Mouse (Mus musculus): ENCODE measurements around the gene Defb26. TPM values are rescaled to one million over a fixed set of nuclear protein-coding genes. Genes with fewer than 3 reads are reported as not detected.

Gene Defb26
- 0.27 TPM in 1 of 2 replicates, not detected in the other for polyA plus RNA-seq (2015; fragmentation: Nextera tagmentation; extraction: Ambion mirVana)

DNA sequence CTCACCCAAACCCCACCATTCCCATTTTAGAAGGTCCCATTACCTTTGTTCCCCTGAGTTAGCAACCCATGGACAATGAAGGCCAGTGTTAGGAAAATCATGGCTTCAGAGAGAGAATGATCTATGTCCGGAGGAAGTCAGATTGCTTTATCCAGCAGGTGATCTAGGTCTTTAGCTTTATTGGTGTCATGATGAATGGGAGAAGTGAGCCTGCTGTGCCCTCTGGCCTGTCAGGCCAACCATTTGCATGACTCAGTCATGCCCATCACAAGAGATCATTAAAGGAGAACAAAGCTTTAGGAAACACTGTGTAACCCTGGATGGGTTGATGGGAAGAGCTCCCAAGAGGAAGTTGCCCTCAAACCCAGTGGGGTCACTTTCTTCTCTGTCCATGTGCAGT lies at the start of gene Defb26:
Defb26 (minus strand) TSS at position 101 of the 400 bp plus-strand sequence.
- no peak for DNase-seq (ENCODE audit: low spot score)
- Histone ChIP-seq H3K4me1 (replicated peaks; ENCODE audit: insufficient read depth, low read length) (no peaks in the 10 kb centered on the region), H3K36me3 (ENCODE audit: insufficient read depth, low read length) (no peaks in the 10 kb centered on the region), H3K9ac (ENCODE audit: low read depth, low read length) (no peak within 1 kb of the TSS), H3K4me2 (ENCODE audit: low read length) (no peak within 1 kb of the TSS), H3K9me3 (replicated peaks; ENCODE audit: low read length) (no peaks in the 10 kb centered on the region), H3K27ac (no peak within 1 kb of the TSS), H3K4me3 (replicated peaks; ENCODE audit: low read depth, low read length) (no peak within 1 kb of the TSS), H3K27me3 (ENCODE audit: insufficient read depth, low read length) (no peaks in the 10 kb centered on the region)
- ATAC-seq (replicated peaks; ENCODE audit: low FRiP score, low read depth): no peak
- no peak for TF ChIP-seq CTCF (IDR thresholded peaks at IDR 0.05; ENCODE audit: low read depth)
- WGBS: 70% methylated on average over 1 of the region's 1 CpGs

- Histone ChIP-seq H3K4me1 (replicated peaks; ENCODE audit: insufficient read depth, low read length) (peaks cover 5% of the 10 kb centered on the region; the same call in 1 of the 2 replicates), H3K9ac (ENCODE audit: low read depth, low read length) (no peak overlapping the region), H3K27ac (no peak overlapping the region), H3K4me2 (ENCODE audit: low read length) (no peak overlapping the region), H3K27me3 (ENCODE audit: insufficient read depth, low read length) (no peaks in the 10 kb centered on the region), H3K9me3 (replicated peaks; ENCODE audit: low read length) (no peaks in the 10 kb centered on the region), H3K4me3 (replicated peaks; ENCODE audit: low read depth, low read length) (no peak overlapping the region), H3K36me3 (ENCODE audit: insufficient read depth, low read length) (no peaks in the 10 kb centered on the region)
- no peak for TF ChIP-seq CTCF (IDR thresholded peaks at IDR 0.05; ENCODE audit: low read depth)
- DNase-seq (ENCODE audit: low spot score): no peak
- ATAC-seq (replicated peaks; ENCODE audit: low FRiP score, low read depth): no peak
- WGBS: 88% methylated on average over 7 of the region's 7 CpGs
Observed at GRCm38 (mm10) chr2:152556655-152557054, 45.2 kb upstream of the Defb26 start.

GRCm38 (mm10) chr2:152553774-152554423 lies 42.4 kb upstream of the Defb26 start:
- Histone ChIP-seq H3K9ac (ENCODE audit: low read depth, low read length) (no peak overlapping the region), H3K27ac (peak overlapping the region; percentile 63), H3K4me2 (ENCODE audit: low read length) (peak overlapping the region; percentile 30), H3K36me3 (ENCODE audit: insufficient read depth, low read length) (no peaks in the 10 kb centered on the region), H3K4me1 (replicated peaks; ENCODE audit: insufficient read depth, low read length) (peaks cover 5% of the 10 kb centered on the region; the same call in 1 of the 2 replicates), H3K9me3 (replicated peaks; ENCODE audit: low read length) (no peaks in the 10 kb centered on the region), H3K27me3 (ENCODE audit: insufficient read depth, low read length) (no peaks in the 10 kb centered on the region), H3K4me3 (replicated peaks; ENCODE audit: low read depth, low read length) (no peak overlapping the region)
- TF ChIP-seq CTCF (IDR thresholded peaks at IDR 0.05; ENCODE audit: low read depth): peak; percentile 84
- peak; percentile 86 for DNase-seq (ENCODE audit: low spot score)
- WGBS: 9% methylated on average over 16 of the region's 16 CpGs
- ATAC-seq (replicated peaks; ENCODE audit: low FRiP score, low read depth): no peak

- H3K27ac ChIP-seq: no peak overlapping the region
- no peak overlapping the region for H3K4me3 ChIP-seq (replicated peaks; ENCODE audit: low read depth, low read length)
- no peaks in the 10 kb centered on the region for H3K36me3 ChIP-seq (ENCODE audit: insufficient read depth, low read length)
- H3K27me3 ChIP-seq (ENCODE audit: insufficient read depth, low read length): no peaks in the 10 kb centered on the region
- no peak for ATAC-seq (replicated peaks; ENCODE audit: low FRiP score, low read depth)
- DNase-seq (ENCODE audit: low spot score): no peak
- 0 out of 2 replicates have a peak, but pooled peaks cover 6% of the 10 kb centered on the region for H3K4me1 ChIP-seq (replicated peaks; ENCODE audit: insufficient read depth, low read length)
- no peak overlapping the region for H3K4me2 ChIP-seq (ENCODE audit: low read length)
- no peaks in the 10 kb centered on the region for H3K9me3 ChIP-seq (replicated peaks; ENCODE audit: low read length)
- no peak overlapping the region for H3K9ac ChIP-seq (ENCODE audit: low read depth, low read length)
- TF ChIP-seq CTCF (IDR thresholded peaks at IDR 0.05; ENCODE audit: low read depth): no peak
- 71% methylated on average over 5 of the region's 5 CpGs for WGBS
Observed at GRCm38 (mm10) chr2:152548124-152548523, 36.6 kb upstream of the Defb26 start.

- peak; percentile 93 for DNase-seq (ENCODE audit: low spot score)
- peak; percentile 95 for TF ChIP-seq CTCF (IDR thresholded peaks at IDR 0.05; ENCODE audit: low read depth)
Observed at GRCm38 (mm10) chr2:152544691-152545090, 33.2 kb upstream of the Defb26 start.

GRCm38 (mm10) chr2:152543478-152543877 lies 32.0 kb upstream of the Defb26 start:
- Histone ChIP-seq H3K9me3 (replicated peaks; ENCODE audit: low read length) (no peaks in the 10 kb centered on the region), H3K27ac (peak overlapping the region; percentile 50; the same call in 1 of the 2 replicates), H3K4me2 (ENCODE audit: low read length) (no peak overlapping the region), H3K4me3 (replicated peaks; ENCODE audit: low read depth, low read length) (no peak overlapping the region), H3K9ac (ENCODE audit: low read depth, low read length) (no peak overlapping the region), H3K27me3 (ENCODE audit: insufficient read depth, low read length) (no peaks in the 10 kb centered on the region), H3K4me1 (replicated peaks; ENCODE audit: insufficient read depth, low read length) (0 out of 2 replicates have a peak, but pooled peaks cover 9% of the 10 kb centered on the region), H3K36me3 (ENCODE audit: insufficient read depth, low read length) (no peaks in the 10 kb centered on the region)
- TF ChIP-seq CTCF (IDR thresholded peaks at IDR 0.05; ENCODE audit: low read depth): no peak
- 38% methylated on average over 4 of the region's 4 CpGs for WGBS
- peak; percentile 36 for DNase-seq (ENCODE audit: low spot score)
- peak; percentile 41 for ATAC-seq (replicated peaks; ENCODE audit: low FRiP score, low read depth)

More at GRCm38 (mm10) chr2:152544691-152545090, 33.2 kb upstream of the Defb26 start:
- Histone ChIP-seq H3K27me3 (ENCODE audit: insufficient read depth, low read length) (no peaks in the 10 kb centered on the region), H3K4me2 (ENCODE audit: low read length) (no peak overlapping the region), H3K4me3 (replicated peaks; ENCODE audit: low read depth, low read length) (no peak overlapping the region), H3K36me3 (ENCODE audit: insufficient read depth, low read length) (no peaks in the 10 kb centered on the region), H3K27ac (no peak overlapping the region; the same call in 1 of the 2 replicates), H3K9ac (ENCODE audit: low read depth, low read length) (no peak overlapping the region), H3K4me1 (replicated peaks; ENCODE audit: insufficient read depth, low read length) (0 out of 2 replicates have a peak, but pooled peaks cover 6% of the 10 kb centered on the region), H3K9me3 (replicated peaks; ENCODE audit: low read length) (no peaks in the 10 kb centered on the region)
- peak; percentile 74 for ATAC-seq (replicated peaks; ENCODE audit: low FRiP score, low read depth)
- WGBS: 10% methylated on average over 4 of the region's 4 CpGs
